Mouse (Mus musculus) stomach, postnatal 0 days (tissue): ENCODE results near the gene Ciao1. TPM values are rescaled to one million over a fixed set of nuclear protein-coding genes. Genes with fewer than 3 reads are reported as not detected.

ENCODE experiments used
- ATAC-seq: fragments of 200-750 bp; cut with Nextera tagmentation; 2 replicates; pipeline ENCODE4 v1.8.0; 2017; ENCODE audit not compliant: low FRiP score, low TSS enrichment
- DNase-seq: peaks from one replicate; pipeline ENCODE4 v3.0.0-alpha.2; 2016; ENCODE audit warnings: low spot score
- H3K27ac ChIP-seq: fragments of 300-500 bp; sonication (generic); replicated peaks from 2 replicates; pipeline ENCODE4 v1.5.1; 2014; ENCODE audit warnings: mild to moderate bottlenecking, control low read depth
- H3K27me3 ChIP-seq: fragments of 300-500 bp; sonication (generic); 2 replicates; pipeline ENCODE4 v1.6.1; 2014; ENCODE audit warnings: low read length; ENCODE audit not compliant: control insufficient read depth, insufficient read depth
- H3K36me3 ChIP-seq: fragments of 300-500 bp; sonication (generic); 2 replicates; pipeline ENCODE4 v1.6.1; 2014; ENCODE audit warnings: low read length, mixed read lengths; ENCODE audit not compliant: control insufficient read depth, insufficient read depth
- H3K4me1 ChIP-seq: fragments of 300-500 bp; sonication (generic); replicated peaks from 2 replicates; pipeline ENCODE4 v1.6.1; 2014; ENCODE audit warnings: antibody characterized with exemption; ENCODE audit not compliant: control insufficient read depth, insufficient read depth
- H3K4me2 ChIP-seq: fragments of 300-500 bp; sonication (generic); replicated peaks from 2 replicates; pipeline ENCODE4 v1.6.1; 2014; ENCODE audit warnings: low read depth, mild to moderate bottlenecking, control low read depth, moderate library complexity
- H3K4me3 ChIP-seq: fragments of 300-500 bp; sonication (generic); 2 replicates; pipeline ENCODE4 v1.5.1; 2014; ENCODE audit warnings: low read depth, low read length, control low read depth
- H3K9ac ChIP-seq: fragments of 300-500 bp; sonication (generic); 2 replicates; pipeline ENCODE4 v1.6.1; 2014; ENCODE audit warnings: mild to moderate bottlenecking, low read length, control low read depth, mixed read lengths
- H3K9me3 ChIP-seq: fragments of 300-500 bp; sonication (generic); 2 replicates; pipeline ENCODE4 v1.6.1; 2016; ENCODE audit warnings: low read length; ENCODE audit not compliant: control insufficient read depth
- CTCF ChIP-seq: IDR thresholded peaks from 2 replicates; pipeline ENCODE4 v1.5.1; 2016; ENCODE audit warnings: antibody characterized with exemption, low read depth, mild to moderate bottlenecking, moderate library complexity
- EP300 ChIP-seq: optimal IDR thresholded peaks from 2 replicates; pipeline ENCODE3; 2016; ENCODE audit warnings: antibody characterized with exemption
- WGBS: fragments of 180-500 bp; shearing (Covaris S2); extraction: QIAGEN DNeasy Blood & Tissue Kit; methylation state at CpG from one replicate; pipeline ENCODE4 v1.1.7; 2014; 5-methylcytosine and 5-hydroxymethylcytosine counted together
- polyA plus RNA-seq: library from polyadenylated mRNA; unstranded; fragments of >200 nt; fragmentation: Nextera tagmentation; extraction: Ambion mirVana; gene quantifications from 2 replicates; pipeline ENCODE4 v1.2.1, GENCODE M21; 2015

Ciao1 gene
- polyA plus RNA-seq, 1 experiment from 2014 or later = 42.0 TPM

DNA sequence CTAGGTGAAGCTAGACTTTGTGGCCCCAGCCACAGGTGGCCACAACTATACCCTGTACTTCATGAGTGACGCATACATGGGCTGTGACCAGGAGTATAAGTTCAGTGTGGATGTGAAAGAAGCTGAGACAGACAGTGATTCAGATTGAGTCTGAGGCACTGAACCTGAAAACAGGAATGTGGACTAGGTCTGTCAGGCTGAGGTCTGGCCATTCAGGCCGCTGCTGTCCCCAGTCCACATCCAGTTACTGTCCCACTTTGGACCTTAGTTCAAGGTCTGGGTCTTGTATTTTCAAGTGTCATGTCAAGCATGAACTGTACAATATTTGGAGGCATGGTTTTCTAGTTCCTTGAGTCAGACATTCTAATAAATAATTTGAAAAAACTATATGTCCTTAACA is 7.6 kb downstream of the Ciao1 start:
- no peak for DNase-seq
- no peak overlapping the region for H3K4me3 ChIP-seq
- H3K27me3 ChIP-seq = no peaks in the 10 kb centered on the region
- H3K4me1 ChIP-seq = no peaks in the 10 kb centered on the region
- no peak overlapping the region for H3K27ac ChIP-seq
- TF ChIP-seq EP300 (no peak), CTCF (no peak)
- no peak overlapping the region for H3K9ac ChIP-seq
- ATAC-seq = no peak
- H3K9me3 ChIP-seq = no peaks in the 10 kb centered on the region
- H3K36me3 ChIP-seq = peaks cover 38% of the 10 kb centered on the region
- no peak overlapping the region for H3K4me2 ChIP-seq
- WGBS = 91% methylated on average over 2 of the region's 2 CpGs

DNA sequence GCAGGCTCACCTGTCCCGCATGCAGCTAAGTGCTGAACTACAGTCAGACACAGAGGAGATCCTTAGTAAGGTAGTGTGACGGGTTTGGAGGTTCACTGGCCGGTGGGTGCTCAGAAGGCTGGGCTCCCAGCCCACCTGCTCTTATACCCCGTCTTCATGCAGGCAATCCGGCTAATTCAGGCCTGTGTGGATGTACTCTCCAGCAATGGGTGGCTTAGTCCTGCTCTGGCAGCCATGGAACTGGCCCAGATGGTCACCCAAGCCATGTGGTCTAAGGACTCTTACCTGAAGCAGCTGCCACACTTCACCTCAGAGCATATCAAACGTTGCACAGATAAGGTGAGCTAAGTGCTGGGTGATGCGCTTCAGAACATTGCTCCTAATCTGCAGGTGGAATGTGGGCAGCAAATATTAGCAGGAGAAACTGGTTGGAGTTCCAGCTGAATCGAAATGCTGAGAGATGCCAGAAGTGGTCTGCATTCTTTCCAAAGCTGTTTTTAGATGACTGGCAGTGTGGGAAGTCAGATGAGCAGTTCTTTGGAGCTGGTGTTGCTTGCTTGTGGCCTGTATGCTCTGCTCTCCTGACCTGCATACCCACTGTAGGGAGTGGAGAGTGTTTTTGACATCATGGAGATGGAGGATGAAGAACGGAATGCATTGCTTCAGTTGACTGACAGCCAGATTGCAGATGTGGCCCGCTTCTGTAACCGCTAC is 9.6 kb downstream of the Ciao1 start:
- Histone ChIP-seq H3K36me3 (peaks cover 46% of the 10 kb centered on the region), H3K9ac (no peak overlapping the region), H3K27ac (no peak overlapping the region), H3K4me3 (no peak overlapping the region), H3K27me3 (no peaks in the 10 kb centered on the region), H3K4me2 (no peak overlapping the region), H3K4me1 (no peaks in the 10 kb centered on the region), H3K9me3 (no peaks in the 10 kb centered on the region)
- ATAC-seq (no peak), DNase-seq (no peak)
- TF ChIP-seq EP300 (no peak), CTCF (no peak)
- WGBS = 90% methylated on average over 11 of the region's 11 CpGs

DNA sequence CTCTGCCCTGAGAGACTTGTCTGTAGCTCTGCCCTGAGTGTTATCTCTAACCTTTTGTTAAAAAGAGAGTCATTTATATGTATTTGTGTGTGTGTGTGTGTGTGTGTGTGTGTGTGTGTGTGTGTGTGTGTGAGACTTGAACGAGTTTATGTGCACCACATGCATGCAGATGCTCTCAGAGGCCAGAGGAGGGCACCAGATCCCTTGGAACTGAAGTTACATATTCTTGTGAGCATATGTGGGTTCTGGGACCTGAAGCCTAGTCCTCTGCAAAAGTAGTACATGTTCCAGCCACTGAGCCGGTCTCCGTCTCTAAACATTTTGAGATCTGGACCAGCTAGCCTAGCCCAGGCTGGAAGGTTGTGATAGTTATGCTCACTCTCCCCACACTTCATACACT is 22.4 kb downstream of the Ciao1 start:
- Histone ChIP-seq H3K9ac (no peak overlapping the region), H3K27ac (no peak overlapping the region), H3K9me3 (no peaks in the 10 kb centered on the region), H3K4me3 (no peak overlapping the region), H3K4me1 (no peaks in the 10 kb centered on the region), H3K4me2 (no peak overlapping the region), H3K27me3 (no peaks in the 10 kb centered on the region), H3K36me3 (peaks cover 56% of the 10 kb centered on the region)
- WGBS = 96% methylated on average over 3 of the region's 3 CpGs
- DNase-seq (no peak), ATAC-seq (no peak)
- TF ChIP-seq CTCF (peak; percentile 30; the same call in 1 of the 2 replicates), EP300 (no peak)

DNA sequence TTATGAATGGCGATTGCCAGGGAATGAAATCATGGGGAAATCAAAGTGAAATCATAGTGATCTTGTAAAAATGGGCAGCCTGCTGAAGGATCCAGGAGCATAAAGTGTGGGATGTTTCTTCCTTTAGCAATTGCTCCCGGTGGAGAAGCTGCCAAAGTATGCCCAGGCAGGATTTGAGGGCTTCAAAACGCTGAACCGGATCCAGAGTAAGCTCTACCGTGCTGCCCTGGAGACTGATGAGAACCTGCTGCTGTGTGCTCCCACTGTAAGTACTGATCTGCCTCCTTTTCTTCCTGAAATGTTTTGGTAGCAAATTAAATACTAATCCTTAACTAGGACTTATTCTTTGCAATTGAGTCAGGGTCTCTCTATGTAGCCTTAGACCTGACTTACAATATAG is 29.9 kb downstream of the Ciao1 start:
- Histone ChIP-seq H3K27ac (no peak overlapping the region), H3K9ac (no peak overlapping the region), H3K4me2 (no peak overlapping the region), H3K4me3 (no peak overlapping the region), H3K36me3 (peaks cover 47% of the 10 kb centered on the region), H3K4me1 (no peaks in the 10 kb centered on the region), H3K27me3 (no peaks in the 10 kb centered on the region), H3K9me3 (no peaks in the 10 kb centered on the region)
- WGBS = 96% methylated on average over 5 of the region's 5 CpGs
- TF ChIP-seq EP300 (no peak), CTCF (no peak)
- ATAC-seq (no peak), DNase-seq (no peak)

DNA sequence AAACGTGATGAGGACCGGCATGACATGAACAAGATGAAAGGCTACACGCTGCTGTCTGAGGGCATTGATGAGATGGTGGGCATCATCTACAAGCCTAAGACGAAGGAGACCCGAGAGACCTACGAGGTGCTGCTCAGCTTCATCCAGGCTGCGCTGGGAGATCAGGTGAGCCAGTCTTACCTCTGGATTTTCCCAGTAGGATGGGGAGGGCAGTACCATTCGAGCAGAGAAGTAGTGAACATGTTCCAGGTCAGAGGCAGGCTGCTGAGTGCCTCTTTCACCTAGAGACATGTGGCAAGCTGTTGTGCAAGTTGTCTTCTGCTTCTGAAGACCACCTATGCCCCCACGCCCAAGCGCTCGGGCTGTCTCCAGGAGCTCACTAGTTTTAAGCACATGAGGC is 36.9 kb downstream of the Ciao1 start:
- no peaks in the 10 kb centered on the region for H3K27me3 ChIP-seq
- no peak overlapping the region for H3K27ac ChIP-seq
- no peak for TF ChIP-seq EP300
- no peaks in the 10 kb centered on the region for H3K4me1 ChIP-seq
- H3K4me3 ChIP-seq = no peak overlapping the region
- no peaks in the 10 kb centered on the region for H3K9me3 ChIP-seq
- peaks cover 25% of the 10 kb centered on the region for H3K36me3 ChIP-seq
- DNase-seq = no peak
- no peak overlapping the region for H3K9ac ChIP-seq
- no peak for ATAC-seq
- WGBS = 93% methylated on average over 11 of the region's 11 CpGs
- no peak overlapping the region for H3K4me2 ChIP-seq

DNA sequence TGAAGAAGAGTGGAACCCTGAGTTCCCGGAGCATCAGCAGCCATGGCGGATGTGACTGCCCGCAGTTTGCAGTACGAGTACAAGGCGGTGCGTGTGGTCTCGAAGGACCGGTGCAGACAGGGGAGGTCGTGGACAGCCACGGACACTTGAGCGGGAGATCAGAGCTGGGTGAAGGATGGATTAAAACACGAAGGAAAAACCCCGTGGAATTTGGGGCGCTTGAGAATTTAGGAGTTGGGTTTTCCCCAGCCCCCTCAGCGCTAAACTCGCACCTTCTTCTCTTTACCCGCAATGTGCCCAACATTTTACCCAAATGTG is 39.2 kb downstream of the Ciao1 start:
- Histone ChIP-seq H3K9ac (peak overlapping the region; percentile 81), H3K36me3 (peaks cover 13% of the 10 kb centered on the region), H3K9me3 (no peaks in the 10 kb centered on the region), H3K27me3 (no peaks in the 10 kb centered on the region), H3K4me2 (peak overlapping the region; percentile 59), H3K4me3 (peak overlapping the region; percentile 77), H3K27ac (peak overlapping the region; percentile 76), H3K4me1 (no peaks in the 10 kb centered on the region)
- WGBS = 1% methylated on average over 17 of the region's 17 CpGs
- DNase-seq (no peak), ATAC-seq (0 out of 2 replicates have a peak, but pooled peaks have one; percentile 8)
- TF ChIP-seq EP300 = no peak
- TF ChIP-seq CTCF = no peak
